ENCODE assay signal across 14 mouse cellular contexts in genomic region chr15:56067214-56067613, GRCm38 (mm10).
"Had no signal": no experiment of that assay in that cellular context is flagged by ENCODE, and none has a peak within 500 bp of the region (broad histone marks: within the 10 kb centered on the region; RNA-seq: fewer than 3 reads in every experiment).

No protein-coding gene starts in this region.

- ATAC-seq: hindbrain, postnatal 0 days; lung, postnatal 0 days; midbrain, embryonic 13.5 days had no signal

- H3K4me1 ChIP-seq: liver, embryonic 15.5 days; midbrain, embryonic 13.5 days had no signal

- H3K4me2 ChIP-seq: limb, embryonic 12.5 days; liver, embryonic 11.5 days; liver, embryonic 15.5 days; midbrain, embryonic 13.5 days had no signal

- H3K9me3 ChIP-seq: limb, embryonic 12.5 days; liver, embryonic 15.5 days; midbrain, embryonic 13.5 days had no signal

- H3K36me3 ChIP-seq: limb, embryonic 12.5 days; liver, embryonic 15.5 days; midbrain, embryonic 13.5 days had no signal

- H3K27me3 ChIP-seq: limb, embryonic 12.5 days; liver, embryonic 15.5 days; midbrain, embryonic 13.5 days had no signal

- H3K9ac ChIP-seq: limb, embryonic 12.5 days; liver, embryonic 15.5 days; midbrain, embryonic 13.5 days had no signal

- DNase-seq: kidney, postnatal 10 days; layer of hippocampus, adult 9-11 months; layer of hippocampus, postnatal 36 days; lung, adult 2 months; lung, postnatal 36 days; thymus, adult 2 months; thymus, postnatal 25 days had no signal

- H3K4me3 ChIP-seq: limb, embryonic 12.5 days; liver, embryonic 15.5 days; midbrain, embryonic 13.5 days had no signal

- H3K27ac ChIP-seq: hindbrain, postnatal 0 days; limb, embryonic 12.5 days; liver, embryonic 15.5 days; midbrain, embryonic 13.5 days; stomach, postnatal 0 days had no signal
